Mouse (Mus musculus): Measurements from ENCODE around the gene Cgref1.

Gene Cgref1

DNA sequence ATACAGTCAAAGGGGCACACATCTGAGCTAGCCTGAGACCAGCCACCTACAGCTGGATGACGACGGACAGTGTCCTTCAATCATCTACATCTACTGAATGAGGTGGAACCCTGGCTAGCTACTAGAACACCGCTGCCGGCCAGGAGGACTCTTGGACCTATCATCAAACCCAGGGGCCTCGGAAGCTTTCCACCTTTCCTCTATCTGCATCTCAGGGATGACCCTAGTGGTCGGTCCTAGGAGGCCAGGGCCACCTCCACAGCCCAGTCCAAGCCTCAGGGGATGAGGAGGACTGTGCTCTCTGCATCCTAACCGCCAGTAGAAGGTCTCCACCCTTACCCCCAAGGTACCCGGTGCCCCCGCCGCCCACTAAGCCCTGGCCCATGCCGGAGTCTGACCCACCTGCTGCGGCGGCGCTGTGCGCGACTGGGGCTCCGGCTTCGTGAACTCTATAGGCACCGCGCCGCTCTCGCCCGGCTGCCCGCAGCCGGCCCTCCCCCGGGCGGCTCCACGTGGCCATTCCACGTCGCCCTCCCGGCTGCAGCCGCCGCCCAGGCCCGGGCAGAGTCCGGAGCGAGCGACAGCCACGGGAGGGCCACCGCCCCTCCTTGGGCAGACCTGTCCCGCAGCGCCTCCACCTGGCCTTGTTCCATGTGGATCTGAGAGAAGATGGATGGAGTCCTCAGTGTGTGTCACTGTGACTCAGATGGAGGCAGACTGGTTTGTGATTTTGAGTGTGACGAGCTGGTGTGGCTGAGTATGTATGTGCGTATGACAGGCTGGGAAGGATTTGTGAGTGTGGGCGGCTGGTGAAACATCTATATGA is at the start of gene Cgref1:
Cgref1 (minus strand) TSS at position 636 of the 826 bp plus-strand sequence.
- in situ Hi-C loops (cut with MboI; ENCODE audit: low sequenced_read_pairs), result no loop called here

DNA sequence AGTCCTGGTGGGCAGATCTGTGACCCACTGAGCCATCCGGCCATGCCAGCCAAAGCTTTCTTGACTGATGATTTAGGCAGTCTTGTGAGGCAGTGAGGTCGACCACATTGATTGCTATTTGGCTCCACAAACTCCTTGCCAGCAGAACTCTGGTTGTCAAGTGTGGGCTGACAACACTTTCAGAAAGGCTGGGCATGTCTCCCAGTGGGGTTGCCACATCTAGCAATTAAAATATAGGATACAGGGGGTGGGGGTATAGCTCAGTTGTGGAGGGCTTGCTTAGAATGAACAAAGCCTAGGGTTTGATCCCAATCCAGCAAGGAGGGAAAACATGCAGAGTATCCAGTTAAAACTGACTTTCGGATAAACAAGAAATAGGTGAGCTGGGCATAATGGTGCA is 48.7 kb upstream of the Cgref1 start:
- in situ Hi-C loops (cut with MboI; ENCODE audit: low sequenced_read_pairs), result no loop called here

DNA sequence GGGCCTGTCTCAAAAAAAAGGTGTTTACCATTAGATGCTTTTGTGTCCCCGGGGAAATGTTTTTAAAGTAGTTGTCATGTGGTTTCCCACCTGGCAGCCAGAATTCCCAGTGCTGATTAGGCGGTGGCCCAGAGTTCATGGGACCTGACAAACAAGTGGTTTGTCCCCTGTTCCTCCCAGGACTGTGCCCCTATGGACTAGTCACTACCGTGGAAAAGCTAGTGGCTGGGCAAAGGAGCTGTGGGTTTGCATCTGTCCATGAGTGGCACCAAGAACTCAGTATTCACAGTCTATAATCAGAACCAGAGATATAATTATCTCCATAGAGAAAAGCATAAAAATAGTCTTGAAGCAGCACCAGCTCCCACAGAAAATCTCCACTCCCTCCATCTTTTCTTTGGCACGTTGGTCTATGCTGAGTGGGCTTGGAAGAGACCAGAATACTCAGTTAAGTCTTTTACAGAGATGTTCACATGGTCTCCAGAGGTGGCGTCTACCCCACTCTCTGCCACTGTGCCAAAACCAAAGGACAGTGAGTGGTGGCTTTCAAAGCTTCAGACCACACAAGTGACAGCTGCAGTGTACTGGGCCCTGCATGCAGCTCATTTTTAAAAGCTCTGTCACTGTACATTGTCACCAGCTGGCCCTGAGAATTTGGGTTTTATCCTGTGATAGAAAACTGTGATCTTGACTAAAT is 47.7 kb upstream of the Cgref1 start:
- in situ Hi-C loops (cut with MboI; ENCODE audit: low sequenced_read_pairs), result no loop called here

DNA sequence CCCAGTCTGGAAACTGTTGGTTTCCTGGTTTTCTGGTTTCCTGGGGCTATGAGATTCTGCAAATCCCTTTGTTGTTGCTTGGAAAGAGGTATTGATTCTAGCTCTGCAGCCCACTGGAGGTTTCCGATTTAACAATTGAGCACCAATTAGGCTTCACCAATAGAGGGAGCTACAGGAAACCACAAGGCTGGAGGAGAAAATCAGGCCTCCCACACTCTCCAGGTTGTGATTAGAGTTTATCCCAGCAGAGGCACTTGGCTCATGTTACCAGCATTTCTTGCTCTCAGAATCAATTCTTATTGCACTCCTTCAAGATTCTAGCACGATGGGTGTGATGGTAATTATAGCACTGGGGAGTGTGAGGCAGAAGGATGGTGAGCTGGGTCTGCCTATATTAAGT is 37.0 kb upstream of the Cgref1 start:
- in situ Hi-C loops (cut with MboI; ENCODE audit: low sequenced_read_pairs), result no loop called here

DNA sequence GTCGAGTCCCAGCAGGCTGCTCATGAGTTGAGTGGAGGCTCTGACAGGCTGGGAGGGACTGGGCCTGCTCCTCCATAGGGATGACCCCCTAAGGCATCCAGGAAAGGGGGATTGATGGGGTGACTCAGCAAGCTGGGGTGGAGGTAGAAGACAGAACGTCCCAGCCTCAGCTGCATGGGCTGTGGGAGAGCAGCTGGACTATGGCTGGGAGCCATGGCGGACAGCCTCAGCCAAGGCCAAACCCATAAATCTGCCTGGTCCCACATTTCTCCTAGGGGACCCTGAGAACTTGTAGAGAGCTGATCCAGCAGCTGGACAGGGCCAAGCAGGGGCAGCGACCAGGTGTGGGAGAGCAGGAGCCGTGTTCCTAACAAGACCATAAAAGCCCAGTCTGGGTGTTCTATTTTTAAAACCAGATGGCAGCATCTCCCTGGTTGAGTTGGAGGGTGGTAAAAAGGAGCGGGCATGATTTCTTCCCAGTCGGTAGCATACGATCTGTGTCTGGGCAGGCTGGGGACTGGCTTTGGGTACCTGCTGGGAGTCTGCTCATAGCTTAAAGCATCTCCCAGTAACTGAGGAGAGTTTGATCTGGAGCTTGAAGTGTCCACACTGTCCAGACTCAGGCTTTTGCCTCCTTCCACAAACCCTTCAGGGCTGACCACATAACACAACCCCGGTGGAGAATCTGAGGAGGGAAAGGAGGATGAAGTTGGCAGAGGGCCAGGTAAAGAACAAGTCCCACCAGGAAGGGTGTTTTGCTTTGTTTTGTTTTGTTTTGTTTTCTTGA is 29.7 kb upstream of the Cgref1 start:
- in situ Hi-C loops (cut with MboI; ENCODE audit: low sequenced_read_pairs), result no loop called here

DNA sequence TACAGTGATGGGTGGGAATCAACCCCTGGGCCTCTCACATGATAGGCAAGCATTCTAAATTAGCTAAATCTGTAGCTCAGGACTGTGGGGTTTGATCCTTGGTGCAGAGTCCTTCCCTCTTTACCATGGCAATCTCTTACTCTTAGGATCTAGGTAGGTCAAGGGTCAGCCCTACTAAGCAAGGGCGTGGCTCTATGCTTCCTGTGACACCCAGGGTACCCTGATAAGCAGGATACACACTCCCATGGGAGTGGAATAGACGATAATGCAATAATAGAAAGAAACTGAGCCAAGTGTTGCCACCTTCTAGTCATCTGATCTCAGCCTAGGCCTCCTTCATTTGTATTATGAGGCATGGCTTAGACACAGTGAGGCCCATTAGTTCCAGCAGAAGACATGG is 24.0 kb upstream of the Cgref1 start:
- in situ Hi-C loops (cut with MboI; ENCODE audit: low sequenced_read_pairs), result no loop called here

DNA sequence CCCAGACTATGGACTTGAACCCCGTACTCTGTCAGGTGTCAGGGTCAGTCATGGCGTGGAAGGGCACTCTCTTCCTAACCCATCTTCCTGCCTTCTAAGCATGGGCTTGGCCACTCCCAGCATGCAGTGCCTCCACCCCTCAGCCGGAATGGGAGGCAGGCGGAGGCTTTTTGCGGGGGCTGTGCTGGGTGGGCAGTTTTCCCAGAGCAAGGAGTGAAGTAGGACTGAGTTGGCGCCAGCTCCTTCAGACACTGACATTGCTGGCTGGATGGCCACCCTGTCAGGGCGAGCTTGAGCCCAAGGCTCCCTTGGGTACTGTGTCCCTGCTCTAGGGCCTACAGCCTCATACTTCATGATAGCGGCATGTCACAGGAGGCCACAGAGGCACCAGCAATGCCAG is 23.0 kb upstream of the Cgref1 start, which contains the start of gene Tcf23:
Tcf23 (plus strand) TSS at position 247 of the 400 bp plus-strand sequence.
- in situ Hi-C loops (cut with MboI; ENCODE audit: low sequenced_read_pairs), result no loop called here

DNA sequence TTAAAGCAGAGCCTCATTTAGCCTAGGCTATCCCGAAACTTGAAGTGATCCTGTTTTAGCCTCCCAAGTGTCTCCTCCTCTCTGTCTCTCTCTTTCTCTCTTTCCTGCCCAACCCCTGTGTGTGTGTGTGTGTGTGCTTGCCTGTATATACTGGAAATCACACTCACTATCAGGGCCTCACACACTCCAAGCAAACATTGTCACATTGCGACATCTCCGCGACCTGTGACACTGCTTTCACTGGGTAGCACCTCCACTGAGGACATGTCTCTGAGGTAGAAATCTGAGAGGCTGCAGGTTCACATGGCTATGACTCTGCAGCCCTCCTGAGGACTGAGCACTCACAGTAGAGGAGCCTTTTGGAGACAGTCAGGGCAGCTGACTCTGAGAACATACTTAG is 20.8 kb upstream of the Cgref1 start:
- in situ Hi-C loops (cut with MboI; ENCODE audit: low sequenced_read_pairs), result no loop called here

DNA sequence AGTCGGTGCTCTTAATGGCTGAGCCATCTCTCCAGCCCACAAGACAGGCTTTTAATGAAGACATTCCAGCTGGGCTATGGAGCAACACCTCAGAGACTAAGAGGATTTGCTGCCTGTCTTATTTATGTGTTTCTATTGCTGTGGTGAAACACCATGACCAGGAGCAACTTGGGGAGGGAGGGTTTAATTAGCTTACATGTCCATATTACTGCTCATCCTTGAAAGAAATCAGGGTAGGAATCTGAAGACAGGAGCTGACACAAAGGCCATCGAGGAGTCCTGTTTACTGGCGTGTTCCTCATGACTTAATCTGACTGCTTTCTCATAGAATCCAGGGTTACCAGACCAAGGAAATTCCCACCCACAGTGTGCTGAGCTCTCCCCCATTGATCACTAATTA is 18.5 kb upstream of the Cgref1 start:
- in situ Hi-C loops (cut with MboI; ENCODE audit: low sequenced_read_pairs), result no loop called here

DNA sequence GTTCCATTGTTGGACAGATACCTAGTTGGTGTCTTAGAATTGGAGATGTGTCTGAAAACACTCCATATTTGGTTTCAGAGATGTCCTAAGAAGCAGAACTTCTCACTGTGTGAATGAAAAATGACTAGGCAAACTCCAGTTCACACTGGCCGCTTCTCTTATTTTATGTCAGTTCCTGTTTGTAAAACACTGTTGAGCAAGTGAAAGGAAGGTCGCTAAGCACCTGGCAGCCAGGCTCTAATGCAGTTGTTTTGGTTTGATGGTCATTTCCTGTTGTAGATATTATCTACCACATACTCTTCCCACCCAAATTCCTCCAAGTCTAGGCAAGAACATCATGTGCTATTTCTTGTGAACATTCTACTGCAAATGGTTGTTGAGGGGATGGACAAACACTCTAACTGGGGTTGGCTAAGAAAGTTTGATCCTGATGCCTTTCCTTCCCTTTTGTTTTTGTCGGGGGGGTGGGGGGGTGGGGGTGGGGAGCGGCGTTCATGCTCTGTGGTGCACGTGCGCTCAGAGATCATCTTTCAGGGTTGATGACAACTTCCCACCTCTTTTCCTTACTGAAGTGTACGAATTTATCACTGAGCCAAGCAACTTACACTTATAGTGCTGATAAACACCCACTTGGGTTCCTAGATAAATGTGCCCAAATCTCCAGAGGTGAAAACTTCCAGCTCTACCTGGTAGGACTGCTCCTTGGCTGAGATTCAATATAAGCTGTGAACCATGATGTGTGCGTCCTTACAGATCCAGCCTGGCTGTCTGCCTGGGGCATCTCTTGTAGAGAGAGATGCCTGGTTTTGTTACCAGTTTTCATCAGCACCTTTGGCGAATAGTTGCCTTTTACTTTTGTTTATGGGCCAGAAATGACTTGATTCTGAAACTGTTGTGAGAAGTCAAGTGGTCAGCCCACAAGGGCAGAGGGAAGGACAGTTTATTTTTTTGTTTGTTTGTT is 16.4 kb upstream of the Cgref1 start:
- in situ Hi-C loops (cut with MboI; ENCODE audit: low sequenced_read_pairs), result no loop called here

DNA sequence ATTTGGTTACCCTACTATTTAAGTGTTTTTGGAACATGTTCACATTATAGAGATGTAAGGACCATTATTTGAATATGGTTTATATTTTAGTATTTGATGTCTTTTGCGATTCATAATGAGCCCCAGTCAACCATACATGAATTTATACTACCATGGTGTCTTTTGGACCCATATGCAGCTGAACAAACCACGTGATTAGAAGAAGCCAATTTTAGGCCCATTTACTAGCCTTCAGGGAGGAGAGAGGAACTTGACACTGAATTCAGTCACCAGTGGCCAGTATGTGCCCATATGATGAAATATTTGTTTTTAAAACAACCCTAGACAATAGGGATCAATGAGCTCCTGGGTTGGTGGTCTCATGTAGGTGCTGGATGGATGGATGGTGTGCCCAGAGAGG is 15.4 kb upstream of the Cgref1 start:
- in situ Hi-C loops (cut with MboI; ENCODE audit: low sequenced_read_pairs), result no loop called here

DNA sequence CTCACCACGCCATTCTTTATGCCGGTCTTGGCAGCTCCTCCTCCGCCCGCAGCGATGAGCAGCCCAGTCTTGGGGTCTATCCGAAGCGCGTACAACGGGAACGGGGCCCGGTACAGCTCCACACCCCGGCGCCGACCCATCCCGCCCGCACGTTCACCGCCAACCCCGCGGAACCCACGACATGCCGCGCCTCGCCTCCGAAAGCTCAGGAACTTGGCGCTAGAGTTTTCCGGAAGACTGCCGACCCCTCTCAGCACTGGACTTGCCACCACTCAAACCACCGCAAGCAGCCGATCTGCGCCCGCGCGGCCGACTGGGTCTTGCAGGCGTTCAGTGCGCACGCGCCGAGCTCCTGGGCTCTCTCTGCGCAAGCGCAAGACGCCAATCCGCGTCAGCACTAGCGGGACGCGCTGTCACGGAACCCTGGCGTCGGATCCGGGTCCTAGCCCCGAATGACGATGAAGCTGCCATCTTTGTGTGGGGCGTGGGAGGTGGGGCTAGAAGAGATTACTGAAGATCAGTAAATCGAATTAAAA is 14.6 kb upstream of the Cgref1 start, which contains the start of gene Preb:
Preb (minus strand) TSS at position 396 of the 536 bp plus-strand sequence.
- in situ Hi-C loops (cut with MboI; ENCODE audit: low sequenced_read_pairs), result no loop called here

DNA sequence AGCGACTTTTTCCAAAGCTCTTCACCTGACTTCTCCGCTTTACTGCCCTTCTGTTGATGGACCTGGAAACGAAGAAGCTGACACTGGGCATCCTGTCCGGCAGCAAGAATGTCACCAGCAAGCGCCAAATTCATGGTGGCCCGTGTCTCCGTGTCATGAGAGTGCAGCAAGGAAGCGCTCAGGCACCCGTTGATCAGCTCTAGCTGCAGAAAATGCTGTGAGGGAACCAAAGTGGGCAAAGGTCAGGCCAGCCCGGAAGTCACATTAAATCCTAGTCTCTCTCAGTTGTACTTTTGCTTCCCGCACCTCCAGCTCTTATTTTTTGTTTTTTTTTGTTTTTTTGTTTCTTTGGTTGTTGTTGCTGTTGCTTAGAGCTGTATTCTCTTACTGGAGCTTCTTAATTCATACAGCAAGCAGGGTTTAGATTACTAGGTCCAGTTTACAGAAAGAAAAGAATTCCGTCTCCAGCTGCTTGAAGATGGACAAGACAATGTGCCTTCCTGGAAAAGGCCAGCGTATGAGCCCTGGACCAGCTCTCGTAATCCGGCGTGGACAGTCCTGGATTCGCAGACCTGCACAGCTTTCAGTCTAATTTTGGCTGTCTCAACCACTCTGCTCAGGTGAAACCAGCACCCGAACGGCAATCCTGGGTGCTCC is 13.9 kb upstream of the Cgref1 start:
- in situ Hi-C loops (cut with MboI; ENCODE audit: low sequenced_read_pairs), result no loop called here

DNA sequence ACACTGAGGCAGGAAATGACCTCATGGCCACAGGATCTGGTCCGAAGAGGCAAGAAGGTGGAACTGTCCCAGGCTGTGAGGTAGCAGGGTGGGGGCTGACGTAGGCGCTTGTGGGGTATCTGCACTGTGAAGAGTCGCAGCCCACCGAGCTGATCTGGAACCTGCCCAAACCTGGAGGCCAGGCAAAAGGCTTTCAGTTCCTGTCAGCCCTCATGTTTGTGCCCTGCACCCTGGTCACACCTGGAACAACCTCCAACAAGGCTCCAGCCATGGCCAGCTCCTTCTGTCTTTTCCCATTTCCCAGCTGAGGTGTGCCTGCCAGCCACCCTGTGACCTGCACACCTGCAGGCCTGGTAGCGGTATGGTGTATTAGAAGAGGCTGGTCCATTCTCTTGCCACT is 12.5 kb upstream of the Cgref1 start:
- in situ Hi-C loops (cut with MboI; ENCODE audit: low sequenced_read_pairs), result no loop called here

DNA sequence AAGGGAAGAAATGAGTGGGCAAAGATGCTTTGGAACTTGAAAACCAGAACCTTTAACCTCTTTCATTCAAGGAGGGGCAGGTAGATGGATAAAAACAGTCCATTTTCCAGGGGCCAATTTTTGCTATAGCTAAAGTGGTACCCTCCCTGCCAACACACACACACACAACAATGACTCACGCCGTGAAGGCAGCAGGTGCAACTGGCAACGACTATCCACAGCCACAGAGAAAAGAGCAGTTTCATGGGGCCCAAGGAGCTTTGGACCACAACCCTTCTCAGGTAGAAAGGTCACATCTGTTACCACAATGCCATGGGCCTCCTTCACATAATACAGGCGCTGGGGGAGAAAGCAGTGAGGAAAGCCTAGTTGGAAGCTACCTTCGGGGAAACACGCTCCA is 10.4 kb upstream of the Cgref1 start:
- in situ Hi-C loops (cut with MboI; ENCODE audit: low sequenced_read_pairs), result no loop called here

DNA sequence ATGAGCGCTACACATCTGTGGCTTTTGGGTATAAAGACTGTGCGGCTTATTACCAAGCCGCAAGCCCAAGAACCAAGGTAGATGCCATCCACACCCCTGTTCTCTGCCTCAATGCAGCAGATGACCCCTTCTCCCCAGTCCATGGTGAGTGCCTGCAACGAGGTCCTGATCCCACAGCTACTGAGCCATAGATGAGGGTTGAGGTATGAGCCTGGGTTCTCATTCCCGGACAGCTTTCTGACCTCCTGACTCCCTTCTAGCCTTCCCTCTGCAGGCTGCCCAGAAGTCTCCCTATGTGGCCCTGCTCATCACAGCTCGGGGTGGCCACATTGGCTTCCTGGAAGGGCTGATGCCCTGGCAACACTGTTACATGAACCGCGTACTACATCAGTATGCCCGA is 9.2 kb upstream of the Cgref1 start:
- in situ Hi-C loops (cut with MboI; ENCODE audit: low sequenced_read_pairs), result no loop called here

DNA sequence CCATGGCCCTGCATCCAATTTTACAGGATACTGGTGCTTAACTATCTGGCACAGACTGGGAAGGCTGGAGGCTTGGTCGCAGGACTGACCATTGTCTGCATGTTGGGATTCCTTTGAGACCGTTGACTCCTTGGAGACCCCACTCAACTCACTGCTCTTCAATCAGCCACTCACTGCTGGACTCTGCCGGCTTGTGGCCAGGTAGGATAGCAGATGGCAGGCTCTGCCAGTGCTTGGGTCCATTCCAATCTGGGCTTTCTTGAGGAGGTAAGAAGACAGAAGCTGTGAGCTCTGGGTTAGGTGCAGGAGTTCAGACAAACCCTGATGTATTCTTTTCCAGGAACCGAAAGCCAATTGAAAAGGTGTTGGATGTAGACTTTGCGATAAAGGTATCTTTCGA is 8.7 kb upstream of the Cgref1 start:
- in situ Hi-C loops (cut with MboI; ENCODE audit: low sequenced_read_pairs), result no loop called here

DNA sequence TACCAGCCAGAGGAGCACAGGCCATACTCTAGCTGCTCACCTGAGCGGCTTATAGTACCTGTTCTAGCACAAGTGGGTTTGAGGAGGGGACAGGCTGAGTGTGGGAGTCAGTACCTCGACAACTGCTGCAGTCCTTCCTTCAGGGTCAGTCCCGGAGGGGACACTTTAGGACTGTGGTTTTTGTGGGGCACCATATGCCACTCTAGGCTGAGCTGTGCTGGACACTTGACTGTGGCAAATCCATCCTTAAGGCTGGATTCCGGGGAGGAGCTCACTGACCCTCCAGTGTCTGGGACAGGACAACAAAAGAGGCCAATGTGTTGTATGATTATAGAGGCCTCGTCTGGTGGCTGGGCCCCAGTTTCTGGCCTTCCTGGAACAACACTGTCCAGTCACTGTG is 7.2 kb upstream of the Cgref1 start:
- in situ Hi-C loops (cut with MboI; ENCODE audit: low sequenced_read_pairs), result no loop called here

DNA sequence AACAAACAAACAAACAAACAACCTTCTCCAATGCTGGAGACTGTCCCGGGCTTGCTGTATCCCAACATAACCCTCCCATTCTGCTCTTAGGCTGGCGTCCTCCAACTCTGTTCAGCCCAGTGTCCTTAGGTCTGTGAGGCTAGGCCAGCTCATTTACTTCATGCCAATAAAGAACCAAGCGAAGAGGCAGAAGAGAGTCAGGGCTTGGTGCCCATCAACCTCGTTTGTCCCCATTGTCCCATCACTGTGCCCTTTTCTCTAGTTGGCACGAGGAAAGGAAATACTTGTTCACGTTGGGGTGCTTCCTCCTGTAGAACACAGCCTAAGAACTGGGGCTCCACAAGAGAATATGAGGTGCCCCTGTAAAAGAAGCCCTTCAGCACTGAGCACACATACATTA is 6.3 kb upstream of the Cgref1 start:
- in situ Hi-C loops (cut with MboI; ENCODE audit: low sequenced_read_pairs), result no loop called here

DNA sequence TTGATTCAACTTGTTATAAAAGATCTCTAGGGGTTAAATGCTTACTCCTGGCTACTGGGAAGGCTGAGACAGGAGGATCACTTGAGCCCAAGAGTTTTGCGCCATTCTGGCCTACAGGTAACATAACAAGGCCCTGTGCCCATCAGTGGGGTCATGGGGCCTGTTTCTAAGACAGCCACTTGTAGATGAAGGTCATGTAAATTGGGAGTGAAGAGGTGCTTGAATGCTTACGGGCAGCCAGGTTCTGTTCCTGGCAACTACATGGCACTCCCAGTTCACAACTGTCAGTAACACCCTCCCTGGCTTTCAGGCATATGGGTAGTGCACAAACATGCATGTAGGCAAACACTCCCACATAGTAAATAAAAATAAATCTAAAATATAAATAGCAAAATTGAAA is 5.5 kb upstream of the Cgref1 start:
- in situ Hi-C loops (cut with MboI; ENCODE audit: low sequenced_read_pairs), result no loop called here

All from CH12F3 (cell line).